Mouse (Mus musculus) spleen, postnatal 4 days (tissue): Measurements from ENCODE around the gene Efcab9.

Experiments used
- DNase-seq, 2 experiments: peaks; one replicate each; pipeline ENCODE4 v3.0.0; 2022; ENCODE audit warnings: low spot score in 2 of 2

Gene Efcab9

DNA sequence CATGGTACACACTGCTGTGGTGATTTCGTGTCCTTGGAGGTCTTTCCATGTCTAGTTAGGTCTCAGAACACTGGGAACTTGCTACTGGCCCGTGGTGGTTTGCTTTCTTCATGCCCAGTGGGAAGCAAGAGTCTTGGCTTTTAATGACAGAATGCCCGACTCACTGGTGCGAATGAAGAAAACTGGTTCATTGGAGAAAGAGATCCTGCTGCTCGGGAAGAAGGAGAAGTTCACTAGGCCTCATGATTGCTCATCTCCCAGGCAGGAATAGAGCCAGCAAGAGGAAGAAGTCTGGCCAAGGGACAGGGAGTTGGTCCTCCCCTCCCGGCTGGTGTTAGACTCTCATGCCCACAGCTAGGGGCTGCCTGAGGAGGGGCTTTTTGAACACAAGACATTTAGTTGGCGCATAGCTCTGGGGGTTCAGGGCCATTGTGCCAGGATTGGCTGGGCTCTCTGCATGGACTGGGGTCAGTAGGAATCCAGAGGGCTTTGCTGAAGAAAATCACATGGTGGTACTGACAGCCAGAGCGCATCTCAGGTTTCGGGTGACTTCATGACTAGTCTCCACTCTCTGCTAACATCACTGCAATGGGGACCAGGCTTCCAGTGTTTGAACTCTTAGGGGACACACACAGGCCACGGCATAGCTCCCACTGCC, 24.6 kb upstream of the Efcab9 start:
- no peak for DNase-seq

DNA sequence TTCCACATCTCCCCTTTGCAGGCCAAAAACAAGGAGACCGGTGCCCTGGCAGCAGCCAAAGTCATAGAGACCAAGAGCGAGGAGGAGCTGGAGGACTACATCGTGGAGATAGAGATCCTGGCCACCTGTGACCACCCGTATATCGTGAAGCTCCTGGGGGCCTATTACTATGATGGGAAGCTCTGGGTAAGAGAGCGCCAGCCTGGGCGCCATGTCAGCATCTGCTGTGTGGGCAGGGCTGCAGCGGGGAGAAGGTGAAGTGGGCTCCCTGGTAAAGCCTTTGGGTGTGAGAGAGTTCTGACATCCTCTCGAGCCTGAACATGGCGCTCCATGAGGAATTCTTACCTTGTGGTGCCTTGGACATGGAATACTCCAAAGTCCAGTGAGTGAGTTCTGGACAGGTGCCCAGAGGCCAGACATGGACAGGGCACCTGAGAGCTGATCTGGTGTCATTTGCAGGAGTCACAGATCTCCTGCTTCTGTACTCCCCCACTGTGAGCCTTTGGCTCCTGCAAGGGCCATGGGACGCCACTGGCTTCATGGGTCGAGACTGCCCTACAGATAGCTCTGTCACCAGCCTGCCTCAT, 23.3 kb upstream of the Efcab9 start:
- no peak for DNase-seq

DNA sequence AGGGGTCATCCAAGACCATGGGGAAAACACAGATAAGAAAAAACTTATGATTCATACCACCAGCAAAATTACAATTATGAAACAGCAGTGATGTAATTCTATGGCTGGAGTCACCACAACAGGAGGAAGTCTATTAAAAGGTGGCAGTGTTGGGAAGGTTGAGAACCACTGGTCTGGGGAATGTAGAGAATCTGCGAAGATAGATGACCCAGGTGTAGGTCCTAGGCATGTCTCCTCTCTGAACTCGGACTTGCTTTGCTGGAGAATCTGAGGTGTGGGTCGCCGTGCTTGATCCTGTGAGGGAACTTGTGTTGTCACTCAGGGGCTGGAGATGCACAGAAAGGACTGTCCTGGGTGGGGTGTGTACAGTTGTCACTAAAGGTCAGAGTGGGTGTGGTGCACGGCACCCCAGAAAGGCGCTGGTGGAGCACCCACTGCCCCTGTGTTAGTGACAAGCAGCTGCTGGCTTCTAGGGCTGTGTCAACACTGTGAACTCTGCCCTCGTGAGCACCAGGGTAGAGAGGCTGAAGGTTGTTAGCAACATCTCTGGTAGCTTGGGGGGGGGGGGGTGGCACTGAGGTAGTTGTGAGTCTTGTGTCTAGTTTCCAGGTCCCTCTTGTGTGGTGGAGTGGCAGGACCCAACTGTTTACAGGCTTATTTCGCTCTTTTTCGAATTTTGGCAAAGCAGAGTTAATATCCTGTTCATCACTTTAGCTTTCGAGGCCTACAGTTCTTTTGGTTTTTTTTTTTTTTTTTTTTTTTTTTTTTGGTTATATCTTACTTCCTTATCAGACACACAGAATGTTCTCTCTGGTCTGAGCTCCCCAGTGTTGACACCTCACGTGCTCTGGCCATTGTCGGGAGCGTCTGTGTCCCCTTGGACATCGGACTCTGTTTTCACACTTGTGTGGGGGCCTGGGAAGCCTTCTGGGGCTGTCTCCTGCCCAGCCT, 22.5 kb upstream of the Efcab9 start:
- no peak for DNase-seq

DNA sequence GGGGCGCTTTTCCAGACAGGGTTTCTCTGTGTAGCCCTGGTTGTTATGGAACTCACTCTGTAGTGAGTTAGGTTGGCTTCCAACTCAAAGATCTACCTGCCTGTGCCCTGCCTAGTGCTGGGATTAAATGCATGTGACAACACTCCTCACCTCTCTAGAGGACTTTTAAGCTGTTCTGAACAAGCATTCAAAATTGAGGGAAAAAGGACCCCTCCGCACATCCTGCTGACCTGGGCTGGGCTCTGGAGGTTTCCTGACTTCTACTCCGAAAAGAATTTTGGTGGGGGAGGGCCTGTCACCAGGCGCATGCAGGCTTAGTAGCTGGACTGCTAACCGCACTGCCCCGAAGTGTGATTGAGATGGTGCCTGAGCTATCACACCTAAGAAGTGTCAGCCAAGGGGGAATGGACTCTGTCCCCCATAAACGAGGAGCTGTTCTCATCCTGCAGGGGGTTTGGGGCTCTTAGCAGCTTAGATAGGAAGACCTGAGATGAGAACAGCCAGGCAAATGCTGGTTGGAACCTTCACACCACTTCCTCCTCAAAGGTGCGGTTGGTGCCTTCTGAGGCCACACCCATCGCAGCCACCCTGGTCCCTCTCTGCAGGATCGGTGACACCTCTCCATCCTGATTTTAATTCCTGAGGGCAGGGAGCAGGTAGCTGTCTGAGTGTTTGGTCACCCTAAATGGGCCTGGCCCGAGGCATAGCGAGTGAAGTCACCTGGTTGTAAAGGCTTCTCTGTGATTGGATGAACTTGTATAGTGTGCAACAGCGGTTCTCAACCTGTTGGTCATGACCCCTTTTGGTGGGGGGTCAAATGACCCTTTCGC, 21.6 kb upstream of the Efcab9 start:
- DNase-seq: peak in 1 of 2 experiments; percentile 51

DNA sequence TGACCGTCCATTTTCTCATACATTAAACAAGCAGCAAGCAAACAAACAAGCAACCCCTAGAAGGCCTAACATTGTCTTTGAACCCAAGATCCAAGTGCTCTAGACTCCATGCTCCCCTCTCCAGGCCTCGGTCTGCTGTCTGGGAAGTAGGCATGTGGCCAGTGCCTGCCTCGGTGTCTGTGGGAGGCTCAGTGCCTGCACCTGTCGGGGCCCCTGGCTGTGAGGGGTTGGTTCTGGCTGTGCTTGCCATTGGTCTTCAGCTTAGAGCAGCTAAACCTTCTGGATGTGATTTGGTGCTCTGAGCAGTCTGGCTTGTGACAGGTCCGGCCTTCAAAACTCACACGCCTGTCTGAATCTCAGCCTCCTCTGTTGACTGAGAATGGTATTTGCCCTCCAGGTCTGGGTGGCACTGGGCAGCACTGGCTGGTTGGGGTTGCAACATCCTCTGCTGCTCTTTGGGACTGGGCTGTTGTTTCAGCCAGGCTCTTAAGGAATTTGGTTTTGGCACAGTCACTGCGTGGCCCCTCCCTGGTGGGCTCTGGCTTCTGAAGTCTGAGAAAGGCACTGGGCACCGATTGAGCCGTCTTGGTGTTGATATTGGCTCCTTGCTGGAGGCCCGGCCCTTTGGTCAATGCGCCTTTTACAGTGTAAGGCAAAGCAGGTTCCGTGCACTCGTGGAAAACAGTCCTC, 20.7 kb upstream of the Efcab9 start:
- no peak for DNase-seq

DNA sequence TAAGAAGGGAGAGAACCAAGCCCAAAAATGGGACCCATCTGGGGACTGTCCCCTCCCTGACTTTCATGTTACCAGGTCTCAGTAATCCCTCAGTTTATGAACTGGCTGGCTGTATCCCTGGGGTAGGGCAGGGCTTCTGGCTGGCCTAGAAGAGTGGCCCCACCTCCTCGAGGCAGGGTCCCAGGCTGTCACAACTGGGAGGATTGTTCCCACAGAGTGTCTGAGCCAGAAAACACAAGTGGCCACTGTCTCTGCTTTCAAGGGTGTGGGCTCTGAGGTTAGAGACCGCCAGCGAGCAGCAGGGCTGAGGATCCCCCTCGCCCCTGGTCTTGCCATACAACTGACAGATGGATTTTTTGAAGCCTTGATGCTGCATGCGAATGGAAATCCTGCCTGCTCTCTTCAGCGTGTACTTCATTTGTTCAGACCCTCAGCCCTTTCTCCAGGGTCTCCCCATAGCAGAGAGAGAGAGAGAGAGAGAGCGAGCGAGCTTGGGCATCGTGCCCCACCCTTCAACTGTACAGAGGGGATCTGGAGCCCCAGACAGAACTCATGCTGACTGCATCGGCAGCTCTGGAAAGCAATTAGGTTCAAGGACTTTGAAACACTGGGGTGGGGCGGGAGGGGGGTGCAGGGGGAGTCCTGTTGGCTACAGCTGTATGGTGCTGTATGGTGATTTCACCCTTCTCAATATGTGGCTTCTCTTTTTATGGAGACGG, 19.9 kb upstream of the Efcab9 start:
- no peak for DNase-seq

DNA sequence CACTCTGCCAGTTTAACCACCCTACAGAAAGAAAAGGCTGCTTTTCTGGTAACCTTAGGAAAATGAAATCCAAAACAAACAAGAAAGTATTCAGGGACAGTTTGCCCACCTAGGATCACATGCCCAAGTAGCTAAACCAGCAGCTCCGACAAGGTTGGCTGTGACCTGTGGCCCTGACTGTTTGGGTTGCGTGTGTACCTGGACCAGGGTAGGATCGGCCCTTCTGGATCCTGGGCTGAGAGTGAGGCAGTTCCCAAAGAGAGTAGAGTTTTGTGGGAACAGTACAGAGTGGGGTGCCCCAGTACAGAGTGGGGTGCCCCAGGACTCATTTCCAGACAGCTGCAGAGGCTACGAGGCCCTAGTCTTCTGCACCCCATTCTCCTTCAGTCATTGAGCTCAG, 19.2 kb upstream of the Efcab9 start:
- no peak for DNase-seq

DNA sequence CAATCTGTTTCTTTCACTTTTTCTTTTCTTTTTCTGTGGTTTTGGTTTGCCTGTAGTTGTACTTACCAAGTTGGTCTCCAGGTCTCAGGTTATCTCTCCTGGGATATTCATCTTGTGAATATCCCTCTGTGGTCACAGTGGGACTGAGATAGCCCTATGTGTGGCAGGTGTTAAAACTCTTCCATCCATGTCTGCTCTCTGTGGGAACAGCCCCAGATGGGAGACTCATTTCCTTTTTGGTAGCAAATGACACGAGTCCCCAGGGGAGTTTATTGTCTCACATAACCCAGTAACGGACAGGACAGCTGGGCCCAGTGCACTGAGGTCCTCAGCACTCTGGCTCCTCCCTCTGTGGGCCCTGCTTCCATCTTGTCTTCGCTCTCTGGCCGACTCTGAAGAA, 18.2 kb upstream of the Efcab9 start:
- DNase-seq: no peak

DNA sequence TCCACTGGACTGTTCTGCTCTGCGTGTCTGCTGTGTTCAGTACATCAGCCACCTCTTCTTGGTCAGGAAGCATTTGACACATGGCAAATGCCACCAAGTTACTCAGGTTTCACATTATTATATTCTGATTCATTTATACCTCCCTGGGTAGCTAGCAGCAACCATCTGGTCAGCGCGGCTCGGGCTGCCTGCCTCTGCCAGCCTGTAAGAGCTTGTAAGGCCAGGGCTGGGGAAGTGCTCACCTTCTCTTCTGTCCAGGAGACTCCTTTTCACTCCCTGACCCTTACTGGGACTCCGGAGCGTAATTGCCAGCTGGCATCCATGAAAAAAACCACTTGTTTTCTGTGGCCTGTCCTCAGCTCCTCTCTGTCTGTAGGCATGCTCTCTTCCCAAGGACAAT, 17.4 kb upstream of the Efcab9 start:
- no peak for DNase-seq

DNA sequence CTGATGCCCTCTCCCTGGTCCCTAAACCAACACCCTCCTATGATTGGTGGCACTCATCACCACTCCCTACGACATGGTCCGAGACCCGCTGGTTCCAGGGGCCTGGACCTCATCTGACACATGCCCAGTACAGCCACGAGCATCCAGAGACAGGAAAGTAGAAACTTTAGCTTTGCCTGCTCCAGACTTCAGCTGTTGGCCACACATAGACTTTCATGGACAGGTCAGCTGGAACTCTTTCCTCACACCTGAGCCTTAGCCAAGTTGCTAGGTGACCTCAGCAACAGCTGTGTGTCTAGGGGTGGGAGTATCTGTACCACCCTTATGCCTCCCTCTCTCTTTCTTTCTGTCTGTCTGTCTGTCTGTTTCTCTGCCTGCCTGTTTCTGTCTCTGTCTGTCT, 16.4 kb upstream of the Efcab9 start:
- DNase-seq: no peak

DNA sequence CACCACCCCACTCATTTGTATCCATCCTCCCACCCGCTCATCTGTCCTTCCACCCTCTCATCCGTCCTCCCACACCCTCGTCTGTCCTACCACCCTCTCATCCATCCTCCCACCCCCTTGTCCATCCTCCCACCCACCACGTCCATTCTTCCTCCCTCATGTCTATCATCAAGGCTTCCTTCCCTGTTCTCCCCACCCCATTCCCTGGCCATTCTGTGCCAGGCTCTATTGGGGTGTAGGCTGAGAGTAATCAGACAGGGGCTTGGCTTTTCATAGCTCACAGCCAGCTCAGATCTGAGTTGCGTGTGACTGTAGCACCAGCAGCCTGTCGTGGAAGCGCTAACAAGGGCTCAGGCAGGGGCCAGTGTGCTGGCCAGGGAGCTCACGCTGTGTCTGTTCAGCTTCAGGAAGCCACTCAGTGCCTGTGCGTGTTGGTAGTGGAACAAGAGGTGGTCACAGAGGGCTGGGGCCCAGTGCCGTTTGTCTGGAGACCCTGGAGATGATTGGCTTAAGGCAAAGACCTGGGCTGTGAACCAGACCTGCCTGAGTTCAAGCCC, 15.6 kb upstream of the Efcab9 start:
- DNase-seq: no peak

DNA sequence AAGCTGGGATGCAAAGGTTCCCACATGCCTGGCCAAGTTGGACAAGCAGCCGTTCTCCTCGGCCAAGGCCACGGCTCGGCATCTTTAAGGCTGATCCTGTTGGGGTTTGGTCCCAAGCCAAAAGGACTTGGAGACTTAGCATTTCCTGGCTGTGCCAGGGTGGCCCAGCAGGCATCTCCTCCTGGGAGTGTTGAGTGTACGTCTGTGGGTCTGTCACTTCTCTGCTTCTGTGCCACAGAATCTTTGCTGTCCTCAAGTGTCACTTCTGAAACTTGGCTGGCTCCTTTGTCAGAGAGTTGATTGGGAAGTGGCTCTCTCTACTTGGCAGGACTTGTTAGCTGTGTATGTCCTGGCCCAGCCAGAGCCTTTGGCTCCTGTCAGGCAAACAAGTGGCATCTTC, 14.6 kb upstream of the Efcab9 start:
- no peak for DNase-seq

DNA sequence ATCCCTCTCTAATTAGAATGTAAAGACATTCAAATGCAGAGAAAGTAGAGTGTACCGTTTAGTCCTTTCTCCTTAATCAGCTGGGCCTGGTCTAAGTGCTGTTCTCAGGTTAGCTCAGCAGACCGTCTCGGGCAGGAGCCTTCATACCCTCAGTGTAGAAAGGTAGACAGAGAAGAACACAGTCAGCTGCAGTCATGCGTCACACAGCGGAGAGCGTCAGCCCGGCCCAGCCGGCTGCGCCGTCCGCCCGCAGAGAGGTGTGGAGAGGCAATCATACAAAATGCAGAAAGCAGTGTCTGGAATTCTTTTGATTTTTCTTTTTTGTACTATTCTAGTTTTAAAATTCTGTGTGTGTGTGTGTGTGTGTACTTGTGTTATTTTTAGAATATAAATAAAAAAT, 13.7 kb upstream of the Efcab9 start:
- DNase-seq: no peak

DNA sequence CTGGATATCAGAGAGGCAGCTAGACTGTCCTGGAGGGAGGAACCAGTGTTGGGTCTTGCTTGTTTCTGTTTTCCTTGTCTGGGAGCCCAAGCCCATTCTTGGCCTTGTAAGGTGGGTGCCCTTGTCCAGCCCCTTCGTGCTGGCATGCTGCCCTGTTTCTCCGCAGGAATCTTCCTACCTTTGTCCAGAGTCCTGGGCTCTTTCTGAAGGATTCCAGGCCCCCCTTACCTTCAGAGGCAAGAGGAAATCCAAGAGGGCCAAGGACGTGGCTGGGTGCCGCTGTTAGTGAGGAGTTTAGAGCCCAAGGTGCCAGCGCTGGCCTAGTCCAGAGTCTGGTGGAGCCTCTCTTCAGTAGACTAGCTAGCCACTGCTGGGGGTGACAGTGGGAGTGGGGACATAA, 12.6 kb upstream of the Efcab9 start:
- no peak for DNase-seq

DNA sequence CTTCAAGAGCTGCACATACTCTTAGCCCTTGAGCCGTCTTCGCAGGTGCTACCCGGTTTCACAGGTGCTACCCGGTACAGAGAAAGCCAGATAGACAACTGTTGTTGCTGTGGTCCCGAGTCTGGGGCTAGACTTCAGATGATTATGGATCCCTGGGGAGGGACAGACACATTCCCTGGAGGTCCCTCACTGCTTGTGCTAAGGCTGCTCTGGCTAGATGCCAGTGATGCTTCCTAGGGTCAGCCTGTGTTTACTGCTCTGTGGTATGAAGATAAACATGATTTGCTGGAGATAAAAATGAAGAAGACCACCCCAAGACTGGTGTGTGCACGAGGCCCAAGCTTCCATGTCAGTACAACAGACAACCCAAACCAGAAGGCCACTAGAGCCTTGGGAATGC, 12.2 kb upstream of the Efcab9 start:
- no peak for DNase-seq

DNA sequence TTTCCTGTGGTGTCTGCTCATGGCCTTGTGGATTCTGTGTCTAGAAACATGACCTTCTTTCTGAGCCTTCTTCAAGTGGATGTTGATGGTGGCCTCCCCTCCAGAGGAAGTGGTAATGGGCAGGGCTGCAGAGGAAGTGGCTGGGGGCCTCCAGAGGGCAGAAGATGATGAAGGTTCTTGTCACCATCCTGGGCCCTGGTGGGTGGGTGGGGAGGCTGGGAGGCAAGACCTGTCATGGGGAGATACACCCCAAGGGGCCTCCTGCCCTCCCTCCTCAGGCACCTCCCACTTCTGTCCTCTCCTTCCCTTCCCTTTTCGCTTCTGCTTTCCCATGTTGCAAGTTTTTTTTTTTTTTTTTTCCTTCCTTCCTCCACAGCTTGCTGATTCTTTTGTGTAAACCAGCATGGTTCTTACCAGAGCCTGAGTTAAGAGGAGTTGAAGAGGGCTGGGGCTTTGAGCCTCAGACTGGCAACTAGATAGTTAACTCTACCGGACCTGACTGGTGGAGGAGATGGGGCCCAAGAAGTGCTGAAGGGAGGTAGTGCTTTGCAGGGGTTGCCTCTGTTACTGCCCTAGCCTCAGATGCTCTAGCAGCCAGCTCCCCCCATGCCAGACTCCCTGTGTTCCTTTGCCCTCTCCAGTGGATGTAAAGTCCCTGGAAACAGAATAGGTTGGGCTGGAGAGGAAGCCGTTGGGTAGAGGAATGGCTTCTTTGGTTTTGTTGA, 11.0 kb upstream of the Efcab9 start:
- peak; percentile 81 to 84 for DNase-seq

DNA sequence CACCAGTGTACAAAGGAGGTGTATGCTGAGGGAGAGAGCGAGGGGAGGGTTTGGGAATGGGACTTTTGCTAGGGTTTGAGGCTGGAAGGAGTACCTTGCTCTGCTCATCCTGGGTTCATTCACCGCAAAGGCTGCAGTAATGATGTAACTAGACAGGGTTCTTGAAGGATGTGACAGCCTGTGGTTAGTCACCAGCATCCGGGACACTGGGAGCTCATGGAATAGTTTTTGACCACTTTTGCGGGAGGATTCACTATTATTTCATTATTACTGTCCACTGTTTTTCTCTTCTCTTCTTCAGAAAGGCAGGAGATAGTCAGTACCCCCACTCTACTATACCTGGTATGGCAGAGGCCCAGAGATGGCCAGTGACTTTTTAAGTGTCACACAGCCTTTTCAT, 10.3 kb upstream of the Efcab9 start:
- DNase-seq: no peak

DNA sequence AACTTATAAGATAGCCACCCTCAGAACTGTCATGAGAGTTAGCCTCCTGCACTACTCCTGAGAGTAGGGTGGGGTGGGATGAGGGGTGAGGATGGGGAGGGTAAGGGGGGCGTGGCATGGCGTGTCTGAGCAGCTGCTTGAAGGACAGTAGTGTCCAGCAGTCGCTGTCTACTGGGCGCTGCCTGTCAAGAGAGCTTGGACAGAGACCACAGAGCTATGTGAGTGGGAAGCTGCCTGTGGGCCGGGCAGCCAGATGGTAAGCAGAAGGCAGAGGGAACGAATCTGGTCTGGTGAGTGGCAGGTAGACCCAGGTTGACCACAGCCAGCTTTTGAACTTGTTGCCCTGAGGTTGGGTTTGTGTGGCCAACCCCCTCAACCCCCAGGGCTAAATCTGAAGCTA, 8.6 kb upstream of the Efcab9 start:
- DNase-seq: no peak

DNA sequence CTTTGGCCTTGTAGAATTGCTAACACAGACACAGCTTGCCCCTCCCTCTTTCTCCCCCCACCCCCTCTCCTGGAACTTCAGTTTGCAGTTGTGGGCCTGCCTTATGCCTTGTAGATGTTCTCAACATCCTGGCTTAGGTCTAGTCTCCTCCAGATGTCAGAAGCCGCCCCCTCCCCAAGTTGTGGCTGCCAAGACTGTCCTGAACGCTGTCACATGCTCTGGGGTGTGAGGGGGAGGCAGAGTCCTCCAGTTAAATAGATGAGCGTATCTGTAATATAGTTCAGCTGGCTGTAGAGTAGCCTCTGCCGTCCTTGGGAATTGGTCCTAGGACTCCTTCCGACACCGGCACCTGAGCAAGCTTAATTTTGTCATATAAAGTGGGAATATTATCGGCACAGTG, 7.8 kb upstream of the Efcab9 start:
- no peak for DNase-seq

DNA sequence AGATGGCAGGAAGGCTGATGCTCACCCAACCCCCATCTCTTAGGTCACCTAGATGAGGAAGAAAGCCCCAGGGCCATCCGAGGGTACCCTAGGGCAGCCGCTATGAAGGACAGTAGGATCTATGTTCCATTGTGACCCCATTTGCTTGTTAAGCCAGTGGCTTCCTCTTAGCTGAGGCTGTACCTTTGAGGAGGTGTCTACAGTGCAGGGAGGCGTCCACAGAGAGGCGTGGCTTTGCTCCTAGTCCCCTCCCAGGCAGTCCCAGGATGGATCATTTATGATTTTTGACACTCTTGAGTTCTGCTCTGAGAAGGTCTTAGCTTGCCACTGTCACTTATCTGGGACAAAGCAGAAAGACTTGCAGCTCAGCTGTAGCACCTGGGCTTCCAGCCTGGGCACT, 7.0 kb upstream of the Efcab9 start:
- DNase-seq: no peak
